Mouse (Mus musculus) cortical plate, adult 2 months (tissue): Measurements from ENCODE around the gene Gdf7.

Experiments used
- CTCF ChIP-seq: fragments of 200-500 bp; IDR thresholded peaks from 2 replicates; pipeline ENCODE4 v1.5.1; 2011; ENCODE audit warnings: mild to moderate bottlenecking, control low read depth, low read length; ENCODE audit not compliant: insufficient read depth; ENCODE audit errors: extremely low read depth
- POLR2A ChIP-seq: fragments of 200-500 bp; IDR thresholded peaks from 2 replicates; pipeline ENCODE4 v1.6.1; 2011; ENCODE audit warnings: mild to moderate bottlenecking, low read length, control low read depth; ENCODE audit not compliant: insufficient read depth; ENCODE audit errors: extremely low read depth

DNA sequence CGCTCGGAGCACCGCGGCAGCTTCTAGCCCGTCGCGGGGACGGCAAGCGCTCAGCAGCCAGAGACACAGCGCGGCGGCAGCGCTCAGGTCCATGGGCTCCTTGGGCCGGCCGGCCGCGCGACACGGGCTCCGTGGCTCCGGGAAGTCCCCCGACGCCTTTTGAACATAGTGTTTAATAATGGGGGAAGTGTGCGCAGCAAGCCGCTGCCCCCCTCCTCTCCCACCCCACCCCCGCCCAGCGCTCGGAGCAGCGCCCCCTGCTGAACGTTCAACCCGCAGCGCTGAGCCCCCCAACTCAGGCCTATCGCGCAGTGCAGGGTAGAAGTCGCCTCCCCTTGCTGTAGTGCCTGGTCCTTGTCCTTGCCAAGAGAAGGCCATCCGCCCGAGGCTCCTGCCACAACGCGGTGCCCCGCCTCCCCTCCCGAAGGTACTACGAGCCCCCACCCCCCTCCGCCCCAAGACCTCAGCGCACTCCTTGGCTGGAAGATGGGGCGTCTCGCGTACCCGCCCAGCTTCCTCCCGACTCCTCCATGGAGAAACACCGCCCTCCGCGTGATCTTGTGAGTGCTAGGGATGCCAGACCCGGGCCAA is at the start of gene Gdf7:
- TF ChIP-seq CTCF (no peak), POLR2A (no peak)
